Mouse (Mus musculus) forebrain, embryonic 13.5 days (tissue): ENCODE measurements around the gene Ifi211. TPM values are rescaled to one million over a fixed set of nuclear protein-coding genes. Genes with fewer than 3 reads are reported as not detected.
A peak's percentile ranks its signal among the peaks of the same experiment; 100 is the strongest.
"Not testable (repeated sequence)": the region's sequence is repeated elsewhere in the genome, so short reads cannot be mapped to it uniquely, and the experiment has no call there.

Source experiments
- ATAC-seq: fragments of 200-750 bp; cut with Nextera tagmentation; 2 replicates; pipeline ENCODE4 v1.8.0; 2017
- H3K27ac ChIP-seq: fragments of 300-500 bp; sonication (generic); 2 replicates; pipeline ENCODE4 v1.5.1; 2015; ENCODE audit warnings: inconsistent platforms, mild to moderate bottlenecking, moderate library complexity
- H3K27me3 ChIP-seq: fragments of 300-500 bp; sonication (generic); 2 replicates; pipeline ENCODE4 v1.6.1; 2015; ENCODE audit warnings: mild to moderate bottlenecking, inconsistent platforms
- H3K36me3 ChIP-seq: fragments of 300-500 bp; sonication (generic); 2 replicates; pipeline ENCODE4 v1.6.1; 2015; ENCODE audit warnings: mild to moderate bottlenecking, inconsistent platforms; ENCODE audit not compliant: poor library complexity, severe bottlenecking
- H3K4me1 ChIP-seq: fragments of 300-500 bp; sonication (generic); 2 replicates; pipeline ENCODE4 v1.6.1; 2015; ENCODE audit warnings: inconsistent platforms
- H3K4me2 ChIP-seq: fragments of 300-500 bp; sonication (generic); 2 replicates; pipeline ENCODE4 v1.6.1; 2015; ENCODE audit warnings: inconsistent platforms, mild to moderate bottlenecking, moderate library complexity
- H3K4me3 ChIP-seq: fragments of 300-500 bp; sonication (generic); 2 replicates; pipeline ENCODE4 v1.5.1; 2015; ENCODE audit warnings: mild to moderate bottlenecking, inconsistent platforms
- H3K9ac ChIP-seq: fragments of 300-500 bp; sonication (generic); 2 replicates; pipeline ENCODE4 v1.6.1; 2015; ENCODE audit warnings: mild to moderate bottlenecking, inconsistent platforms
- H3K9me3 ChIP-seq: fragments of 300-500 bp; sonication (generic); replicated peaks from 2 replicates; pipeline ENCODE4 v1.6.1; 2016; ENCODE audit warnings: inconsistent platforms
- WGBS: fragments of 180-500 bp; shearing (Covaris S2); methylation state at CpG from one replicate; pipeline ENCODE4 v1.1.7; 2015; 5-methylcytosine and 5-hydroxymethylcytosine counted together
- polyA plus RNA-seq: library from polyadenylated mRNA; unstranded; fragments of >200 nt; fragmentation: Nextera tagmentation; extraction: Ambion mirVana; gene quantifications from 2 replicates; pipeline ENCODE4 v1.2.1, GENCODE M21; 2015

Ifi211 gene
- polyA plus RNA-seq, 1 experiment from 2014 or later: 0.12 TPM

- H3K4me1 ChIP-seq, ATAC-seq: not testable (repeated sequence)
These were observed 478 bp upstream of the Ifi211 start for GRCm38 (mm10) chr1:173913256-173913791.

GRCm38 (mm10) chr1:173911808-173912464 is 910 bp downstream of the Ifi211 start:
- H3K27me3 ChIP-seq: no peaks in the 10 kb centered on the region
- no peak overlapping the region for H3K27ac ChIP-seq
- no peak overlapping the region for H3K9ac ChIP-seq
- H3K4me1 ChIP-seq: no peaks in the 10 kb centered on the region
- no peaks in the 10 kb centered on the region for H3K36me3 ChIP-seq
- H3K4me2 ChIP-seq: no peak overlapping the region
- WGBS: 97% methylated on average over 2 of the region's 2 CpGs
- ATAC-seq: no peak
- no peaks in the 10 kb centered on the region for H3K9me3 ChIP-seq
- no peak overlapping the region for H3K4me3 ChIP-seq

More at GRCm38 (mm10) chr1:173913256-173913791, 478 bp upstream of the Ifi211 start:
- H3K4me2 ChIP-seq, H3K36me3 ChIP-seq, H3K27me3 ChIP-seq, H3K9ac ChIP-seq, H3K4me3 ChIP-seq, H3K9me3 ChIP-seq, H3K27ac ChIP-seq: not testable (repeated sequence)

- H3K27ac ChIP-seq, H3K4me2 ChIP-seq, H3K9ac ChIP-seq, ATAC-seq, H3K27me3 ChIP-seq, H3K9me3 ChIP-seq, H3K36me3 ChIP-seq, H3K4me1 ChIP-seq, H3K4me3 ChIP-seq: not testable (repeated sequence)
These were observed 4.5 kb downstream of the Ifi211 start for GRCm38 (mm10) chr1:173908390-173908789.

- ATAC-seq, H3K9ac ChIP-seq, H3K4me2 ChIP-seq, H3K27me3 ChIP-seq, H3K9me3 ChIP-seq, H3K36me3 ChIP-seq, H3K4me3 ChIP-seq, H3K27ac ChIP-seq, H3K4me1 ChIP-seq: not testable (repeated sequence)
- WGBS: 94% methylated on average over 4 of the region's 4 CpGs
These were observed 7.0 kb downstream of the Ifi211 start for GRCm38 (mm10) chr1:173905885-173906284.

GRCm38 (mm10) chr1:173889741-173890140 is 23.1 kb downstream of the Ifi211 start:
- H3K27me3 ChIP-seq, ATAC-seq: not testable (repeated sequence)

GRCm38 (mm10) chr1:173887026-173887787 is 25.6 kb downstream of the Ifi211 start:
- H3K27me3 ChIP-seq, H3K4me1 ChIP-seq, ATAC-seq, H3K36me3 ChIP-seq, H3K4me2 ChIP-seq, H3K9me3 ChIP-seq, H3K27ac ChIP-seq, H3K4me3 ChIP-seq, H3K9ac ChIP-seq: not testable (repeated sequence)
- WGBS: 86% methylated on average over 1 of the region's 2 CpGs

More at GRCm38 (mm10) chr1:173889741-173890140, 23.1 kb downstream of the Ifi211 start:
- H3K4me1 ChIP-seq, H3K27ac ChIP-seq, H3K4me2 ChIP-seq, H3K4me3 ChIP-seq, H3K36me3 ChIP-seq, H3K9ac ChIP-seq, H3K9me3 ChIP-seq: not testable (repeated sequence)

GRCm38 (mm10) chr1:173880004-173880666 is 32.7 kb downstream of the Ifi211 start:
- H3K4me3 ChIP-seq, H3K9me3 ChIP-seq, H3K4me1 ChIP-seq, H3K9ac ChIP-seq, H3K27ac ChIP-seq, H3K36me3 ChIP-seq, H3K4me2 ChIP-seq, H3K27me3 ChIP-seq: not testable (repeated sequence)
- ATAC-seq: peak; percentile 86
- WGBS: 62% methylated on average over 3 of the region's 3 CpGs

- H3K9me3 ChIP-seq, H3K27ac ChIP-seq, H3K4me2 ChIP-seq, H3K36me3 ChIP-seq, H3K4me1 ChIP-seq, ATAC-seq, H3K27me3 ChIP-seq, H3K9ac ChIP-seq, H3K4me3 ChIP-seq: not testable (repeated sequence)
- WGBS: 80% methylated on average over 5 of the region's 5 CpGs
These were observed 33.4 kb downstream of the Ifi211 start for GRCm38 (mm10) chr1:173879225-173879987.

- H3K4me3 ChIP-seq, H3K36me3 ChIP-seq, H3K9me3 ChIP-seq, H3K27ac ChIP-seq, H3K4me2 ChIP-seq, H3K4me1 ChIP-seq, ATAC-seq, H3K27me3 ChIP-seq, H3K9ac ChIP-seq: not testable (repeated sequence)
- 94% methylated on average over 6 of the region's 6 CpGs for WGBS
These were observed 34.6 kb downstream of the Ifi211 start for GRCm38 (mm10) chr1:173878264-173878663.

- WGBS: 85% methylated on average over 1 of the region's 1 CpGs
These were observed 35.7 kb downstream of the Ifi211 start for GRCm38 (mm10) chr1:173877125-173877524.

DNA sequence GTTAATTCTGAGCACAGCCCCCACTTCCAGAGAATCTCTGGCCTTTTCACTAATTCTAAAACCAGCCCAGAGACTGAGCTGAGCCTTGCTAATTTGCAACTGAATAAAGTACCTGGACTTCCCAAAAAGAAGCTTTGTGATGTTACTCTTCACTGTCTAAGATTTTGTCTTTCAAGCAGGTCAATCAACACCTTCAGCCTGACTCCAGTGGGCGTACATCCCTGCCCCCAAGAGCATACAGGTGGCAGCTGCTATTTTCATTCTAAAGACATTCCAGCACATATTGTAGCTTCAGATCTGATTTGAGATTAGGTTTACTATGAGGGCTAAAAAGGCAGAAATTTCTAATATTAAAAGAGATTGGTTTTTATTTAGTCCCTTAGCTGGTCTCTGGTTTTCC is 44.3 kb downstream of the Ifi211 start:
- H3K4me2 ChIP-seq, H3K9me3 ChIP-seq, H3K9ac ChIP-seq, H3K36me3 ChIP-seq, H3K27me3 ChIP-seq, H3K27ac ChIP-seq, H3K4me1 ChIP-seq, ATAC-seq, H3K4me3 ChIP-seq: not testable (repeated sequence)
- WGBS: 73% methylated on average over 1 of the region's 1 CpGs

More at GRCm38 (mm10) chr1:173877125-173877524, 35.7 kb downstream of the Ifi211 start:
- H3K4me1 ChIP-seq, H3K9ac ChIP-seq, H3K36me3 ChIP-seq, H3K4me2 ChIP-seq, H3K9me3 ChIP-seq, H3K4me3 ChIP-seq, ATAC-seq, H3K27ac ChIP-seq, H3K27me3 ChIP-seq: not testable (repeated sequence)

DNA sequence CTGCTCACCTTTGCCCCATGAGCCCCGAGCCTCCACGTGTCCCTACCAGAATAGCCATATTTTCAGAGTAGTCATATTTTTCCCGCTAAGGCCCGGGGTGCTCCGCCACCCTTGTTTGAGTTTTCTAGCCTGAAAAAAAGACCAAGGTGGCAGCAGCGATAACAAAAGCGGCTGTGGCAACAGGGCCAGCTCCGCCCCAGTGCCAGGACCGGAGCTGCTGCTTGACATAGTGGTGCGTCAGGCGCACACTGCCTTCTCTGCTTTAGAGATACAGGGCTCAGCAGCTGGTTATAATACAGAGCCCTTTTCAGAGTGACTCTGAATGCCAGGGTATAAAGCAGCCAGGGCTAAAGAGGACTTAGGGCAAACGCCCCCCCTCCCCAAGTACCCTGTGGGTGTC is 46.3 kb downstream of the Ifi211 start:
- no peak overlapping the region for H3K9ac ChIP-seq
- WGBS: 87% methylated on average over 12 of the region's 12 CpGs

More for the DNA sequence above, 46.3 kb downstream of the Ifi211 start:
- ATAC-seq: no peak
- Histone ChIP-seq H3K36me3 (no peaks in the 10 kb centered on the region), H3K4me1 (no peaks in the 10 kb centered on the region), H3K4me2 (no peak overlapping the region), H3K4me3 (no peak overlapping the region), H3K27me3 (no peaks in the 10 kb centered on the region), H3K9me3 (no peaks in the 10 kb centered on the region; the same call in 1 of the 2 replicates), H3K27ac (no peak overlapping the region)
